Comparison of ENCODE assay signal across 8 mouse cellular contexts in the genomic region with DNA sequence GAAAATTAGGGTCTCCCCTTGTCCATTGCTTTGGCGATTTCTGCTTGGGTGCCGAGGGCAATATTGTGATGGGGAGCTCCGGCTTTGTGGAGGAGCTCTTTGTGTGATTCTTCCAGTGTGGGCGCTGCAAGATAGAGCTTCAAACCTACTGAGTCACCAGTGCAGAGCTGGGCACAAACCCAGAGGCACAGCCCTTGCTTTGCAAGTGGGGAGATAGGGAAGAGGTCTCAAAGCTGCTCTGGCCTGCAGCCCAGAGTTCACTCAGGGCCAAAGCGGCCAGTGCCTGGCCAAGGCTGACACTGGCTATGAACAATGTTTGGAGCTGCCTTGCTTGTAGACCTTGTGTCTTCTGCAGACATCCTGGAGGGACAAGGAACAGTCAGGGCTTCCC. TPM values are rescaled to one million over a fixed set of nuclear protein-coding genes. Genes with fewer than 3 reads are reported as not detected.
A peak's percentile ranks its signal among the peaks of the same experiment; 100 is the strongest.
DNase-seq lines count a peak whose midpoint lies in the region; ATAC-seq and TF ChIP-seq lines count a peak whose summit lies in the region.

No protein-coding gene starts in this region.

- no peak overlapping the region for H3K9ac ChIP-seq in MEL (ENCODE audit: control insufficient read depth, low read depth, low read length, poor library complexity, severe bottlenecking)

- no peak for TF ChIP-seq CTCF in MEL (IDR thresholded peaks at IDR 0.05 in 2 of 3, conservative IDR thresholded peaks at IDR 0.05 in 1 of 3; ENCODE audit: control insufficient read depth in 1 of 3, insufficient read depth in 1 of 3, low read depth in 2 of 3, low read length in 3 of 3, poor library complexity in 1 of 3, severe bottlenecking in 1 of 3)
- TF ChIP-seq CTCF in layer of hippocampus, adult 2 months (conservative IDR thresholded peaks at IDR 0.05) = no peak

- peak; percentile 64 for DNase-seq in MEL (ENCODE audit: low read depth, low spot score)
- DNase-seq in adrenal gland, postnatal 36 days = peak; percentile 91 to 93
- peak; percentile 31 to 44 for DNase-seq in frontal cortex, postnatal 25 days (ENCODE audit: low spot score in 2 of 2)
- peak; percentile 58 for DNase-seq in layer of hippocampus, adult 2 months (ENCODE audit: low spot score in 2 of 2)
- DNase-seq in urinary bladder, postnatal 25 days (ENCODE audit: low spot score) = peak; percentile 69
- no peak for DNase-seq in embryo, embryonic 10.5 days (ENCODE audit: low spot score)

- TF ChIP-seq RAD21 in MEL (IDR thresholded peaks at IDR 0.05; ENCODE audit: low read depth, low read length) = no peak

- peak; percentile 96 for ATAC-seq in megakaryocyte-erythroid progenitor cell, adult 5-6 weeks (replicated peaks; ENCODE audit: low FRiP score, low TSS enrichment, poor library complexity, severe bottlenecking)
- ATAC-seq in granulocyte monocyte progenitor cell, adult 5-6 weeks (replicated peaks; ENCODE audit: poor library complexity, severe bottlenecking) = no peak

- peak; percentile 68 to 74 for TF ChIP-seq EP300 in MEL (IDR thresholded peaks at IDR 0.05; ENCODE audit: low read depth in 1 of 2, low read length in 2 of 2)

- H3K79me2 ChIP-seq in MEL (ENCODE audit: control insufficient read depth, insufficient read depth, low read length, poor library complexity) = no peaks in the 10 kb centered on the region

- H3K27ac ChIP-seq in MEL (ENCODE audit: control insufficient read depth, low read depth, low read length) = no peak overlapping the region
- H3K27ac ChIP-seq in layer of hippocampus, adult 2 months = peak overlapping the region; percentile 90

- H3K4me3 ChIP-seq in MEL (ENCODE audit: control insufficient read depth in 1 of 2, insufficient read depth in 1 of 2, low read depth in 2 of 2, low read length in 2 of 2) = no peak overlapping the region
- H3K4me3 ChIP-seq in layer of hippocampus, adult 2 months = no peak overlapping the region

- H3K4me1 ChIP-seq in MEL (ENCODE audit: control insufficient read depth in 1 of 2, insufficient read depth in 2 of 2, low read length in 2 of 2) = peaks cover 0 to 7% of the 10 kb centered on the region in 2 experiments; a peak in 2 of 4 replicates

- no peaks in the 10 kb centered on the region for H3K9me3 ChIP-seq in MEL (replicated peaks; ENCODE audit: insufficient read depth, low read length)

- TF ChIP-seq POLR2A in MEL (IDR thresholded peaks at IDR 0.05; ENCODE audit: control insufficient read depth in 1 of 2, insufficient read depth in 1 of 2, low read depth in 1 of 2, low read length in 2 of 2, poor library complexity in 1 of 2) = no peak

- no peaks in the 10 kb centered on the region for H3K27me3 ChIP-seq in MEL (ENCODE audit: control insufficient read depth in 1 of 2, insufficient read depth in 2 of 2, low read length in 2 of 2)

- H3K36me3 ChIP-seq in MEL (ENCODE audit: control insufficient read depth in 1 of 2, insufficient read depth in 2 of 2, low read length in 2 of 2) = peaks cover 0 to 2% of the 10 kb centered on the region in 2 experiments; a peak in 1 of 4 replicates

TF ChIP-seq in MEL, 35 proteins besides CTCF, POLR2A, EP300 and RAD21:
- peak; percentile 38; the same call in 1 of the 2 replicates for TF ChIP-seq RCOR1 (IDR thresholded peaks at IDR 0.05; ENCODE audit: low read depth, low read length)
- TF ChIP-seq TCF12 (IDR thresholded peaks at IDR 0.05; ENCODE audit: low read depth, low read length) = peak; percentile 56
- peak; percentile 27; the same call in 1 of the 2 replicates for TF ChIP-seq GATA1 (IDR thresholded peaks at IDR 0.05; ENCODE audit: low read depth, low read length)
- no peak for TF ChIP-seq HCFC1 (IDR thresholded peaks at IDR 0.05; ENCODE audit: low read depth, low read length)
- TF ChIP-seq TBP (IDR thresholded peaks at IDR 0.05; ENCODE audit: low read depth, low read length) = 0 out of 2 replicates have a peak, but pooled peaks have one; percentile 22
- TF ChIP-seq ETS1 (IDR thresholded peaks at IDR 0.05; ENCODE audit: low read depth, low read length) = peak; percentile 32; the same call in 1 of the 2 replicates

RNA-seq across cellular contexts. Expression of gene Cd34, which starts 52.9 kb away (rescaled TPM):
- total RNA-seq in MEL (2012; rRNA removed) = 0.10 TPM in 1 of 2 replicates, not detected in the other
- polyA plus RNA-seq in MEL (2012; ENCODE audit: insufficient read depth in 1 of 2, insufficient read length in 2 of 2, low read depth in 1 of 2, low replicate concordance in 2 of 2, missing spikeins in 1 of 2) = under 1 TPM in 1 of 2 experiments, not detected in 1; 0.14 TPM
- total RNA-seq in adrenal gland, postnatal 36 days (2021) = 10 to 100 TPM; 45.0 to 62.8 TPM
- 10 to 100 TPM; 25.5 to 26.5 TPM for total RNA-seq in layer of hippocampus, adult 2 months (2021)
- 1.2 TPM in 1 of 2 replicates, not detected in the other for total RNA-seq in megakaryocyte-erythroid progenitor cell, adult 5-6 weeks (2014; fragmentation: Nextera tagmentation)
- total RNA-seq in megakaryocyte-erythroid progenitor cell, adult 5-6 weeks (2017) = 6.7 and 68.5 TPM in 2 replicates
- total RNA-seq in granulocyte monocyte progenitor cell, adult 5-6 weeks (2014; fragmentation: Nextera tagmentation) = 225 and 231 TPM in 2 replicates
- total RNA-seq in granulocyte monocyte progenitor cell, adult 5-6 weeks (2017) = 260 and 264 TPM in 2 replicates
